Mouse (Mus musculus): ENCODE results near the gene Fam204a. TPM values are rescaled to one million over a fixed set of nuclear protein-coding genes. Genes with fewer than 3 reads are reported as not detected.

Gene Fam204a
- polyA plus RNA-seq, 1 experiment from 2014 or later = 29.4 TPM

- H3K27me3 ChIP-seq (replicated peaks; ENCODE audit: control insufficient read depth, insufficient read depth, low read length) = no peaks in the 10 kb centered on the region
- no peak overlapping the region for H3K9ac ChIP-seq (ENCODE audit: low read depth, low read length)
- no peak overlapping the region for H3K27ac ChIP-seq (ENCODE audit: low read depth, low read length)
- no peak for ATAC-seq
- H3K9me3 ChIP-seq (ENCODE audit: control insufficient read depth) = no peaks in the 10 kb centered on the region
- H3K4me2 ChIP-seq (replicated peaks; ENCODE audit: low read depth) = no peak overlapping the region
- TF ChIP-seq CTCF (IDR thresholded peaks at IDR 0.05; ENCODE audit: low read depth) = no peak
- H3K4me3 ChIP-seq (ENCODE audit: low read depth, low read length) = no peak overlapping the region
- no peaks in the 10 kb centered on the region for H3K4me1 ChIP-seq (replicated peaks; ENCODE audit: control insufficient read depth, insufficient read depth, low read length)
- peaks cover 23% of the 10 kb centered on the region for H3K36me3 ChIP-seq (ENCODE audit: control insufficient read depth, insufficient read depth)
Observed at GRCm38 (mm10) chr19:60208173-60208572, 18.3 kb downstream of the Fam204a start.

DNA sequence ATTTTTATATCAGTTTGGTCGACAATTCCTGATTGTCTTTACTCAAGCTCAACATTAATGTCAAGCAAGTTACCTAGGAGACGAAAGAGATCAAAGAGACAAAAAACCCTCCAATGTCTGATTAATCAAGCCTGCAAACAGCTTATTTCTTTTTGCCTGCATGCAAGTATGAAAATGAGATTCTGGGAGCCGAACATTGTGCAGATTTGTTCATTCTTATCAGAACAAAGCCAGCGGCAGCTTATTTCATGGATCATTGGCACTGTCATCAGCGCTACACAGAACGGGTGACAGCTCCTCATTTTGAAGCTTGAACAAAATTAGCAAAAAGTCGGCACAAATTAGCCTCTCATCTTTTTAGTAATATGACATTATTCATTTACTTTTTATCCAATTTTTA is 22.3 kb downstream of the Fam204a start:
- H3K27ac ChIP-seq (ENCODE audit: low read depth, low read length) = no peak overlapping the region
- H3K27me3 ChIP-seq (replicated peaks; ENCODE audit: control insufficient read depth, insufficient read depth, low read length) = no peaks in the 10 kb centered on the region
- H3K9me3 ChIP-seq (ENCODE audit: control insufficient read depth) = no peaks in the 10 kb centered on the region
- TF ChIP-seq CTCF (IDR thresholded peaks at IDR 0.05; ENCODE audit: low read depth) = no peak
- ATAC-seq = no peak
- H3K9ac ChIP-seq (ENCODE audit: low read depth, low read length) = no peak overlapping the region
- no peaks in the 10 kb centered on the region for H3K4me1 ChIP-seq (replicated peaks; ENCODE audit: control insufficient read depth, insufficient read depth, low read length)
- H3K36me3 ChIP-seq (ENCODE audit: control insufficient read depth, insufficient read depth) = peaks cover 5% of the 10 kb centered on the region; the same call in 1 of the 2 replicates
- H3K4me3 ChIP-seq (ENCODE audit: low read depth, low read length) = no peak overlapping the region
- 79% methylated on average over 7 of the region's 7 CpGs for WGBS
- no peak overlapping the region for H3K4me2 ChIP-seq (replicated peaks; ENCODE audit: low read depth)

DNA sequence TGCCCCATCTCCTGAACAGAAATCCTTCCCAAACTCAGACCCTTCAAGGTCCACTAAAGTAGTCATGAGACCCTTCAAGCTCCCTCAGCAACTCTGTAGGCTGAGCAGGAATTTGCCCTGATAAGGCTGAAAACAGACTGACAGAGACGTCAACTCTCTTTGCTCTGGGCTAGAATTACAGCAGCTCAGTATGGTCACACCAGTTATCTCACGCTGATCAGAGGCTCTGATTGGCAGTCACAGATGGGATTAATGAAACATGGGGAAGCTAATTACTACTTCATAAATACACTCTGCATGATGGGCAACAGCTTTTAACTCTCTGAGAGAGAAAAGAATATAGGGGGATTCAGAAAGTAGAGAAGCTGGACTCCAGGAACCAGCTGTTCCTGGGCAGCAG is 26.2 kb downstream of the Fam204a start:
- Histone ChIP-seq H3K4me2 (replicated peaks; ENCODE audit: low read depth) (no peak overlapping the region), H3K27ac (ENCODE audit: low read depth, low read length) (no peak overlapping the region), H3K4me3 (ENCODE audit: low read depth, low read length) (no peak overlapping the region), H3K9ac (ENCODE audit: low read depth, low read length) (no peak overlapping the region), H3K36me3 (ENCODE audit: control insufficient read depth, insufficient read depth) (peaks cover 5% of the 10 kb centered on the region; the same call in 1 of the 2 replicates), H3K27me3 (replicated peaks; ENCODE audit: control insufficient read depth, insufficient read depth, low read length) (no peaks in the 10 kb centered on the region), H3K4me1 (replicated peaks; ENCODE audit: control insufficient read depth, insufficient read depth, low read length) (no peaks in the 10 kb centered on the region), H3K9me3 (ENCODE audit: control insufficient read depth) (no peaks in the 10 kb centered on the region)
- TF ChIP-seq CTCF (IDR thresholded peaks at IDR 0.05; ENCODE audit: low read depth) = no peak
- ATAC-seq = no peak
- WGBS = 54% methylated on average over 2 of the region's 2 CpGs

DNA sequence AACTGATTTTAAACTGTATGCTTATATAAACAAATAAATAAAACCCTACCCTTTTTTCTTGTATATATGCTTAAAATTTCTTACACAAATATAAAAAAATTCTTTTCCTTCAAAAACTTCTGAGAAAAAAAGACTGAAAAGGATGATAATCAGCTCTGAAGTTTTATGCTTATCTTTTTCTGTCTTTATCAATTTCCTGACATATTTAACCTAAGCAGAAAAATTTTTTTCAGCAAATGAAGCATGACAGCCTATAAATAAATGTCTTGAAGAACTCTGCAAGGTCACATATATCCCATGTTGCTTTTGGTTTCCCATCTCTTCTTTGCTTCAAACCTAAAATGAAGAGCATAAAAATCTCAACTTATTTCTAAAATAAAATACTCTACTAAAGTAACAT is 27.3 kb downstream of the Fam204a start:
- no peak overlapping the region for H3K4me2 ChIP-seq (replicated peaks; ENCODE audit: low read depth)
- ATAC-seq = no peak
- no peak overlapping the region for H3K27ac ChIP-seq (ENCODE audit: low read depth, low read length)
- no peak for TF ChIP-seq CTCF (IDR thresholded peaks at IDR 0.05; ENCODE audit: low read depth)
- H3K9me3 ChIP-seq (ENCODE audit: control insufficient read depth) = no peaks in the 10 kb centered on the region
- no peak overlapping the region for H3K4me3 ChIP-seq (ENCODE audit: low read depth, low read length)
- no peak overlapping the region for H3K9ac ChIP-seq (ENCODE audit: low read depth, low read length)
- H3K27me3 ChIP-seq (replicated peaks; ENCODE audit: control insufficient read depth, insufficient read depth, low read length) = no peaks in the 10 kb centered on the region
- peaks cover 12% of the 10 kb centered on the region for H3K36me3 ChIP-seq (ENCODE audit: control insufficient read depth, insufficient read depth)
- H3K4me1 ChIP-seq (replicated peaks; ENCODE audit: control insufficient read depth, insufficient read depth, low read length) = no peaks in the 10 kb centered on the region

GRCm38 (mm10) chr19:60192790-60193189 is 33.7 kb downstream of the Fam204a start:
- Histone ChIP-seq H3K9me3 (ENCODE audit: control insufficient read depth) (no peaks in the 10 kb centered on the region), H3K27me3 (replicated peaks; ENCODE audit: control insufficient read depth, insufficient read depth, low read length) (no peaks in the 10 kb centered on the region), H3K4me2 (replicated peaks; ENCODE audit: low read depth) (no peak overlapping the region), H3K4me3 (ENCODE audit: low read depth, low read length) (no peak overlapping the region), H3K27ac (ENCODE audit: low read depth, low read length) (no peak overlapping the region), H3K4me1 (replicated peaks; ENCODE audit: control insufficient read depth, insufficient read depth, low read length) (no peaks in the 10 kb centered on the region), H3K36me3 (ENCODE audit: control insufficient read depth, insufficient read depth) (peaks cover 6% of the 10 kb centered on the region; the same call in 1 of the 2 replicates), H3K9ac (ENCODE audit: low read depth, low read length) (no peak overlapping the region)
- ATAC-seq = no peak
- TF ChIP-seq CTCF (IDR thresholded peaks at IDR 0.05; ENCODE audit: low read depth) = no peak
- 87% methylated on average over 4 of the region's 4 CpGs for WGBS

DNA sequence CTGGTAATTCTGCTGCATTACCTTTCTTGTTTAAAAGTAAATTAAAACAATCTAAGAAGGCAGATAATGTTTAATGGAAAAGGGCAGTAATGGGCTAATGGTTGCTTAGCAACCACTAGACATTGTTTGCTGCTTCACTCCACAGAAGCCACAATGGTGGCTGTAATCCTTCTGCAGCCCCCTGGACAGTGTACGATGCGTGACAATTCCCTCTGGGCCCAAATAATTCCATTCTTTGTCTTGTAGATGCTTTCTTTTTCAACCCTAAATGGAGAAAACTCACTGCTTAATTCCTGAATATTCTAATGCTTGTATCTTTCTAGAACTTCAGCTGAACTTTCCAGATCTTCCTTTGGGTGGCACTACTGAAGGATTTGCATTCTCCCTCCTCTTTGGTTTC is 37.3 kb downstream of the Fam204a start:
- H3K27me3 ChIP-seq (replicated peaks; ENCODE audit: control insufficient read depth, insufficient read depth, low read length) = no peaks in the 10 kb centered on the region
- 61% methylated on average over 2 of the region's 2 CpGs for WGBS
- H3K4me3 ChIP-seq (ENCODE audit: low read depth, low read length) = no peak overlapping the region
- H3K36me3 ChIP-seq (ENCODE audit: control insufficient read depth, insufficient read depth) = no peaks in the 10 kb centered on the region
- H3K9ac ChIP-seq (ENCODE audit: low read depth, low read length) = no peak overlapping the region
- H3K4me1 ChIP-seq (replicated peaks; ENCODE audit: control insufficient read depth, insufficient read depth, low read length) = no peaks in the 10 kb centered on the region
- no peak overlapping the region for H3K27ac ChIP-seq (ENCODE audit: low read depth, low read length)
- no peaks in the 10 kb centered on the region for H3K9me3 ChIP-seq (ENCODE audit: control insufficient read depth)
- no peak overlapping the region for H3K4me2 ChIP-seq (replicated peaks; ENCODE audit: low read depth)
- ATAC-seq = no peak
- TF ChIP-seq CTCF (IDR thresholded peaks at IDR 0.05; ENCODE audit: low read depth) = no peak

DNA sequence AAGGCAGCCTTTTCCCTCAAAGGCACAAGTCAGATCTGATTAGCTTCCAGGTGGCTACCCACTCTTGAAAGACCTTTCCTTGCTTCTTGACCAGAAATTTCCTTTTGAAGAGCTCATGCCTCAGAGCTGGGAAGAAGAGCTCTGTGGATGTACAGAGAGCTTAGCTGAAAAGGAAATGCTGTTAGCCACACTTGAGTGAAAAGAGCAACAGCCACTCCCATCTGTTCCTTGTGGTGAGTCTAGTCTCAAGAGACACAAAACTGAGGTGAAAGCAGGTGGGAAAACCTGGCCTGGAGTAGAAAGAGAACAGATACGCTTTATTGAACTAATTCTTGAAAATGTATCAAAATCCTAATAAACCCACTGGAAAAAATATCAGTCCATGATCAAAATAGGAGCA is 43.6 kb downstream of the Fam204a start:
- Histone ChIP-seq H3K4me2 (replicated peaks; ENCODE audit: low read depth) (no peak overlapping the region), H3K4me3 (ENCODE audit: low read depth, low read length) (no peak overlapping the region), H3K9ac (ENCODE audit: low read depth, low read length) (no peak overlapping the region), H3K4me1 (replicated peaks; ENCODE audit: control insufficient read depth, insufficient read depth, low read length) (no peaks in the 10 kb centered on the region), H3K27ac (ENCODE audit: low read depth, low read length) (no peak overlapping the region), H3K9me3 (ENCODE audit: control insufficient read depth) (no peaks in the 10 kb centered on the region), H3K27me3 (replicated peaks; ENCODE audit: control insufficient read depth, insufficient read depth, low read length) (no peaks in the 10 kb centered on the region), H3K36me3 (ENCODE audit: control insufficient read depth, insufficient read depth) (no peaks in the 10 kb centered on the region)
- ATAC-seq = no peak
- 96% methylated on average over 1 of the region's 1 CpGs for WGBS
- TF ChIP-seq CTCF (IDR thresholded peaks at IDR 0.05; ENCODE audit: low read depth) = no peak
